Mouse (Mus musculus): Measurements from ENCODE around the gene Arl6ip1. TPM values are rescaled to one million over a fixed set of nuclear protein-coding genes. Genes with fewer than 3 reads are reported as not detected.
"Not testable (repeated sequence)": the region's sequence is repeated elsewhere in the genome, so short reads cannot be mapped to it uniquely, and the experiment has no call there.

Arl6ip1 gene
- 505 and 557 TPM in 2 replicates for polyA plus RNA-seq (2016; fragmentation: Nextera tagmentation; extraction: Ambion mirVana)

DNA sequence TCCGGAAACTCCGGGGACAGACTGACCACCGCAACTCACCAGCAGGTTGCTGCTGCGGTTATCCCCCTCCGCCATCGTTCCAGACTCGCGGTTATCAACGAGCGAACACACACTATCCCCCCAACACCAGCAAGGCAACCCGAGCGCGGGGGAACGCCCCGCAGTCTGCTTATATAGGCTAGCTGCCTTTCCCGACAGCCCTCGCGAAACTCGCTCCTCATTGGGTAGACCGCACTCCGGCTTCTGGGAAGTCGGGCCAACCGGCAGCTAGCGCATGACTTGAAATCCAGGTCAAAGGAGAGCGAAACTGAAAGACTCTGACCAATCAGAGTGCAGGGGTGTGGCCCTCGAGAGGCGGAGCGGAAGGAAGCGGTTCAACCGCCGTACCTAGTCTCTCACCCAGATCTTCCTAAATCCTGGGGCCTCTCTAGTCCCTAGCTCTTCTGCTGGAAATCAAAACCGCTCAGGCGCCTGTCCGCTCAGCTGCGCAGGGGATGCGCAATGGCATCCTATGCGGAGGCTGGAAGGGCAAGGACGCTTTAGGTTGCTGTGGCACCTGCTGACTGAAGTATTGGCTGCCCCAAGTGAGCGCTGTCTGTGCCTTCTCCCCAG is at the start of gene Arl6ip1:
TSS of gene Arl6ip1 (minus strand) at position 233 of the 612 bp plus-strand sequence.
- Histone ChIP-seq H3K4me1 (peaks cover 27% of the 10 kb centered on the region), H3K27me3 (no peaks in the 10 kb centered on the region), H3K4me3 (peak within 1 kb of the TSS; percentile 86), H3K9ac (replicated peaks) (peak within 1 kb of the TSS; percentile 82), H3K9me3 (no peaks in the 10 kb centered on the region), H3K4me2 (replicated peaks) (peak within 1 kb of the TSS; percentile 76), H3K27ac (replicated peaks) (peak within 1 kb of the TSS; percentile 90), H3K36me3 (peaks cover 14% of the 10 kb centered on the region)
- WGBS = 2% methylated on average over 39 of the region's 39 CpGs
- peak; percentile 98 for ATAC-seq (ENCODE audit: low FRiP score, low read depth)

DNA sequence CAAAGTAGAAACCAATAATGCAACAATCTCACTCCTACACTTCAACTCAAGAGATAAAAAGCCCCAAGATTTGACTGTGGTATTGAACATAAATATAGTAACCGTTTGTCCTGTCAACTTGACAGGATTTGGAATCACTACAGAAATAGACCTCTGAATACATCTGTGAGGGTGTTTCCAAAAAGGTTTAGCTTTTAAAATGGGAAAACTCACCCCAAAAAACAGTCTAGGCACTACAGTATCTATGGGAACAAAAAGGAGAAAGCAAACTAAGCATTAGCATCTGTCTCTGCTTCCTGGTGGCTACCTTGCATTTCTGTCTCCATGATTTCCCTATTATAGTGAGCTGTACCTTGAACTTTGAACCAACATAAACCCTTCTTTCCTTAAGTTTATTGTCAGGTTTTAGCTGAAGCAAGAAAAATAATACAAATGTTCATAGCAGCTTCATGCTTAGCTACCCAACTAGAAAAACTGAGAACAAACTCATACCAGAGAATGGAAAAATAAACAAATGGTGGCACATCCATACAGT is 46.4 kb upstream of the Arl6ip1 start:
- Histone ChIP-seq H3K4me3 (no peak overlapping the region), H3K9ac (replicated peaks) (no peak overlapping the region), H3K4me1 (no peaks in the 10 kb centered on the region), H3K4me2 (replicated peaks) (no peak overlapping the region), H3K27me3 (no peaks in the 10 kb centered on the region), H3K9me3 (no peaks in the 10 kb centered on the region), H3K36me3 (peaks cover 61% of the 10 kb centered on the region), H3K27ac (replicated peaks) (no peak overlapping the region)
- ATAC-seq (ENCODE audit: low FRiP score, low read depth) = no peak
- WGBS = 94% methylated on average over 1 of the region's 1 CpGs

GRCm38 (mm10) chr7:118170125-118170524 is 40.7 kb upstream of the Arl6ip1 start:
- not testable (repeated sequence) for H3K9me3 ChIP-seq; H3K4me1 ChIP-seq; H3K4me2 ChIP-seq (replicated peaks); H3K27me3 ChIP-seq; H3K27ac ChIP-seq (replicated peaks); ATAC-seq (ENCODE audit: low FRiP score, low read depth); H3K4me3 ChIP-seq; H3K9ac ChIP-seq (replicated peaks)
- 81% methylated on average over 2 of the region's 2 CpGs for WGBS
- peaks cover 78% of the 10 kb centered on the region for H3K36me3 ChIP-seq

DNA sequence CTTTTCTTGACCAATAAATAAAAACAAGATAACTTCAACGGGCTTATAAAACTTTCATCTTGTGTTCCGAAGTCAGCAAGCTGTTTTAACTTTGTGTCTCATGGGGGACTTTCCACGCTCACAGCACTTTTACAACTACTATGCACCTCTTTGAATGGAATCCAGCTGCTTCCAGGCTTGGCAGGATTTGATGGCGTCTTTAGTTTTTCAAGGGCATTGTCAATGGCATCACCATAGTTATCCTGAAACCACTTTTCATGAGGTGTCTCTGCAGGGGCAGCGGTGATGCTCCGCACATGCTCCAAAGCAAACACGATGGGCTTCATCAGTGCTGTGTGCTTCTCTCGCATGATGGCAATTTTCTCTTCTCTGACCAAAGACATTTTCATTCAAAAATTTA is 33.5 kb upstream of the Arl6ip1 start:
- Histone ChIP-seq H3K9ac (replicated peaks) (no peak overlapping the region), H3K4me2 (replicated peaks) (no peak overlapping the region), H3K36me3 (peaks cover 46% of the 10 kb centered on the region), H3K9me3 (no peaks in the 10 kb centered on the region), H3K27me3 (no peaks in the 10 kb centered on the region), H3K4me3 (no peak overlapping the region), H3K4me1 (no peaks in the 10 kb centered on the region), H3K27ac (replicated peaks) (no peak overlapping the region)
- WGBS = 95% methylated on average over 8 of the region's 8 CpGs
- ATAC-seq (ENCODE audit: low FRiP score, low read depth) = no peak

DNA sequence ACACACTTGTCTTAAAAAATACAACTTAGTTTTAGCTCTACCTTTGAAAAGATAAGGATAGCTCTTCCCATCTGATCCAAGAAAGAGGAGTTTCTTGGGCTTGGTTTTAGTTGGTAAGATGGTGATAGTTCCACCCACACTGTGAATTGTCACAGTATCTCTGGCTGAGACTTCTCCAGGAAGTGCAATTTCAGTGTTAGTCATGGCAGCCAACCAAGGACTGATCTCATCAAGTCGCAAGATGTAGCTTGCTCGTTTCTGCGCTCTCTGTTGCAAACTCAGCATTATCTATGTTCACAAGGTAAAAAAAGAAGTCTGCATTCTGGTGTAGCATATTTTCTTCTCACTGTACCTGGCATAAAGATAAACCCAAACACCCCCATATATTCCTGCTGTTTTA is 30.7 kb upstream of the Arl6ip1 start:
- H3K27ac ChIP-seq (replicated peaks) = no peak overlapping the region
- no peaks in the 10 kb centered on the region for H3K27me3 ChIP-seq
- no peaks in the 10 kb centered on the region for H3K4me1 ChIP-seq
- no peak overlapping the region for H3K4me3 ChIP-seq
- 97% methylated on average over 3 of the region's 3 CpGs for WGBS
- no peaks in the 10 kb centered on the region for H3K9me3 ChIP-seq
- peaks cover 48% of the 10 kb centered on the region for H3K36me3 ChIP-seq
- H3K4me2 ChIP-seq (replicated peaks) = no peak overlapping the region
- ATAC-seq (ENCODE audit: low FRiP score, low read depth) = no peak
- H3K9ac ChIP-seq (replicated peaks) = no peak overlapping the region

DNA sequence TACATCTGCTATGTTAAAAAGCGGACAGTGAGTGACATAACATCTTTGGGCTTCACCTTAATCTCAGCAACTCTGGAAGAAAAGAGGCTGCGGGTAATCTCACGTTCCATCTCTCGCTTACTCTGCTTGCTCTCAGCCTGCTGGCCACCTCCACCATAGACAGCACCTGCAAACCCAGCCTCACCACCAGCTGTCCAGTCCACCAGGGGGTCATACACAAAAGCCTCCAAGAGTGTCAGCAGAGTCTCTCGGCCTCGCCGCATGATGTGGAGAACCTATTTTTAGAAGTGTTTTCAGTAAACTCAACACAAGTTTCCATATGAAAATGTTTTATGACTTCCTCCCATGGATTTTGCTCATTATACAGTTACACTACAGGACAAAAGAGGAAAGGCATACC is 27.0 kb upstream of the Arl6ip1 start:
- WGBS = 96% methylated on average over 7 of the region's 7 CpGs

DNA sequence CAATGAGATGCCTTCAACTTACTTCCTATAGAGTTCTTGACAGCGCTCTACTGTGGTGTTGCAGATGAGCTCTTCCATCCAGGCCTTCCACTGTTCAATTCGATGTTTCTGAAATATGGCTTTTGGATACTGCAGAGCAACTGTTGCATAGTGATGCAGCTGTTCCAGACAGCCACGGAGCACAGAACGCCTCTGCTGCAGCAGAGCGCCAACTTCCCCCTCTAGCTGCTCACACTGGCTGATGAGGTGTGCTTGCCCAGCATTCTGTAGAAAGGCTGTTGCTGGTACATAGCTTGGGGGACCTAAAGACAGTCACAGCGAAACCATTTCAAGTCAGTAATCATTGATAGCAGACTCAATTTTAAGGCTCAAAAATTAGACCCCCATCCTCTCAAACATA is 24.7 kb upstream of the Arl6ip1 start:
- 95% methylated on average over 6 of the region's 6 CpGs for WGBS
- Histone ChIP-seq H3K4me3 (no peak overlapping the region), H3K4me1 (no peaks in the 10 kb centered on the region), H3K9me3 (no peaks in the 10 kb centered on the region), H3K36me3 (peaks cover 73% of the 10 kb centered on the region), H3K4me2 (replicated peaks) (no peak overlapping the region), H3K27ac (replicated peaks) (no peak overlapping the region), H3K9ac (replicated peaks) (no peak overlapping the region), H3K27me3 (no peaks in the 10 kb centered on the region)
- ATAC-seq (ENCODE audit: low FRiP score, low read depth) = no peak

More for the DNA sequence above, 27.0 kb upstream of the Arl6ip1 start:
- no peak overlapping the region for H3K4me2 ChIP-seq (replicated peaks)
- H3K9ac ChIP-seq (replicated peaks) = no peak overlapping the region
- H3K4me1 ChIP-seq = no peaks in the 10 kb centered on the region
- H3K27me3 ChIP-seq = no peaks in the 10 kb centered on the region
- peaks cover 74% of the 10 kb centered on the region for H3K36me3 ChIP-seq
- H3K27ac ChIP-seq (replicated peaks) = no peak overlapping the region
- no peak for ATAC-seq (ENCODE audit: low FRiP score, low read depth)
- H3K9me3 ChIP-seq = no peaks in the 10 kb centered on the region
- no peak overlapping the region for H3K4me3 ChIP-seq

DNA sequence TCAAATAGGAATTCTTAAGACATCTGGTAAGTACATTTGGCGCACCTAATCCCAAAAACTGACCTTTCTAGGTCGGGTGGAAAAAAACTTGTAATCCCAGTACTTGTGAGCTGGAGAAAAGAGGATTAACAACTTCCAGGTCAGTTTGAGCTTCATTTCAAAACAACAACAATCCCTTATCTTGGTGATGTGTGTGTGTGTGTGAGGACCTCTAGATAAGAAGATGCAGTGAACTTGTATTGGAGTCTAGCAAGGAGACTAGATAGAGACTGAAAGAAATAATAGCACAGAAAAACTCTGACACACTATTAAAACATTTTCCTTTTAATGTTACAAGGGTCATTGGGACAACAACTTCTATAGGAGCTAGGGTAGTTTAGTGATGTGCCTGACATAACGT is 14.1 kb upstream of the Arl6ip1 start:
- Histone ChIP-seq H3K27me3 (no peaks in the 10 kb centered on the region), H3K4me2 (replicated peaks) (no peak overlapping the region), H3K4me3 (no peak overlapping the region), H3K4me1 (no peaks in the 10 kb centered on the region), H3K27ac (replicated peaks) (no peak overlapping the region), H3K9ac (replicated peaks) (no peak overlapping the region), H3K36me3 (peaks cover 67% of the 10 kb centered on the region), H3K9me3 (no peaks in the 10 kb centered on the region)
- no peak for ATAC-seq (ENCODE audit: low FRiP score, low read depth)
- WGBS = 75% methylated on average over 3 of the region's 3 CpGs

- H3K36me3 ChIP-seq = peaks cover 62% of the 10 kb centered on the region
- no peak overlapping the region for H3K9ac ChIP-seq (replicated peaks)
- H3K27me3 ChIP-seq = no peaks in the 10 kb centered on the region
- H3K4me3 ChIP-seq = no peak overlapping the region
- H3K4me1 ChIP-seq = no peaks in the 10 kb centered on the region
- no peak overlapping the region for H3K27ac ChIP-seq (replicated peaks)
- H3K4me2 ChIP-seq (replicated peaks) = no peak overlapping the region
- no peaks in the 10 kb centered on the region for H3K9me3 ChIP-seq
- WGBS = 93% methylated on average over 4 of the region's 4 CpGs
- no peak for ATAC-seq (ENCODE audit: low FRiP score, low read depth)
These were observed 13.7 kb upstream of the Arl6ip1 start for GRCm38 (mm10) chr7:118143123-118143522.

- no peaks in the 10 kb centered on the region for H3K4me1 ChIP-seq
- 92% methylated on average over 7 of the region's 7 CpGs for WGBS
- H3K9me3 ChIP-seq = no peaks in the 10 kb centered on the region
- no peak for ATAC-seq (ENCODE audit: low FRiP score, low read depth)
- no peak overlapping the region for H3K9ac ChIP-seq (replicated peaks)
- H3K4me3 ChIP-seq = no peak overlapping the region
- no peak overlapping the region for H3K27ac ChIP-seq (replicated peaks)
- no peaks in the 10 kb centered on the region for H3K27me3 ChIP-seq
- H3K4me2 ChIP-seq (replicated peaks) = no peak overlapping the region
- peaks cover 72% of the 10 kb centered on the region for H3K36me3 ChIP-seq
These were observed 11.8 kb upstream of the Arl6ip1 start for GRCm38 (mm10) chr7:118141271-118141670.

DNA sequence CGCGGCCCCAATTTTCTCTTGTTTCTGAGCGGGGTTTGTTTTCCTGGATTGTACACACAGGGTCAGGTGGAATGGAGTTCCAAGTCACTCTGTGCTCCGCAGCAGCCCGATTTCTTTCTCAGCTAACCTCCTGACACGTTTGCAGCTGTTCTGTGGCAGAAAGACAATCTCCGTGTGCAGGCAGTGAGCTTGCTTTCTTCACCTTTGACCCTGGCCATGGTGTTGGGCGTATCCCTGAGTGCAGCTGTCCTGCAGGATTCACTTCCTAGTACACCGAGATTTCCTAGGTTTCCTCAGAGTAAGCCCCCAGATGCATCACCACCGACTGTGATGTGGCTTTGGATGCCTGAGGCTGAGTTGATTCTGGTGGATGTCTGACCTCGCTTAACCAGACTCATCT is 5.7 kb upstream of the Arl6ip1 start:
- Histone ChIP-seq H3K27me3 (no peaks in the 10 kb centered on the region), H3K4me3 (no peak overlapping the region), H3K4me2 (replicated peaks) (no peak overlapping the region), H3K36me3 (peaks cover 47% of the 10 kb centered on the region), H3K27ac (replicated peaks) (no peak overlapping the region), H3K4me1 (peaks cover 2% of the 10 kb centered on the region; the same call in 1 of the 2 replicates), H3K9ac (replicated peaks) (no peak overlapping the region), H3K9me3 (no peaks in the 10 kb centered on the region)
- WGBS = 79% methylated on average over 11 of the region's 11 CpGs
- ATAC-seq (ENCODE audit: low FRiP score, low read depth) = no peak

GRCm38 (mm10) chr7:118128925-118129429 is 485 bp downstream of the Arl6ip1 start:
- no peaks in the 10 kb centered on the region for H3K27me3 ChIP-seq
- peak overlapping the region; percentile 90 for H3K27ac ChIP-seq (replicated peaks)
- peak overlapping the region; percentile 82 for H3K9ac ChIP-seq (replicated peaks)
- WGBS = 0% methylated on average over 21 of the region's 21 CpGs
- no peaks in the 10 kb centered on the region for H3K9me3 ChIP-seq
- peaks cover 19% of the 10 kb centered on the region for H3K36me3 ChIP-seq
- H3K4me3 ChIP-seq = peak overlapping the region; percentile 86
- ATAC-seq (ENCODE audit: low FRiP score, low read depth) = peak; percentile 71
- peaks cover 27% of the 10 kb centered on the region for H3K4me1 ChIP-seq
- H3K4me2 ChIP-seq (replicated peaks) = peak overlapping the region; percentile 76

Data from midbrain, embryonic 12.5 days (tissue).